Mouse (Mus musculus) lung, adult 2 months (tissue): Measurements from ENCODE around the gene Zfp185. TPM values are rescaled to one million over a fixed set of nuclear protein-coding genes. Genes with fewer than 3 reads are reported as not detected.
"Not testable (repeated sequence)": the region's sequence is repeated elsewhere in the genome, so short reads cannot be mapped to it uniquely, and the experiment has no call there.

Experiments used
- DNase-seq: peaks from one replicate; pipeline ENCODE4 v3.0.0; 2022
- H3K4me1 ChIP-seq: fragments of 200-500 bp; 2 replicates; pipeline ENCODE4 v1.6.1; 2011; ENCODE audit warnings: low read length; ENCODE audit not compliant: control insufficient read depth, insufficient read depth
- H3K4me3 ChIP-seq: fragments of 200-500 bp; replicated peaks from 2 replicates; pipeline ENCODE3; 2011; ENCODE audit warnings: low read depth, mild to moderate bottlenecking, control low read depth, low read length; ENCODE audit errors: extremely low read depth
- CTCF ChIP-seq: fragments of 200-500 bp; IDR thresholded peaks from 2 replicates; pipeline ENCODE4 v1.5.1; 2011; ENCODE audit warnings: mild to moderate bottlenecking, low read length, control low read depth; ENCODE audit not compliant: insufficient read depth
- POLR2A ChIP-seq: fragments of 200-500 bp; IDR thresholded peaks from 2 replicates; pipeline ENCODE4 v1.6.1; 2011; ENCODE audit warnings: low read depth, mild to moderate bottlenecking, control low read depth, low read length, borderline replicate concordance; ENCODE audit errors: extremely low read depth
- WGBS: fragments of 180-500 bp; shearing (Covaris S2); methylation state at CpG from one replicate; pipeline ENCODE4 v1.1.7; 2018; 5-methylcytosine and 5-hydroxymethylcytosine counted together
- polyA plus RNA-seq: library from polyadenylated mRNA; depleted of rRNA; stranded (reverse); fragments of >200 nt; gene quantifications from 2 replicates; pipeline ENCODE4 v1.2.3, GENCODE M21; 2012; rRNA removed

The Zfp185 gene
- polyA plus RNA-seq, 1 experiment, result 5.6 TPM

- TF ChIP-seq POLR2A (no peak), CTCF (no peak)
- no peak for DNase-seq
- 80% methylated on average over 1 of the region's 1 CpGs for WGBS
- no peak overlapping the region for H3K4me3 ChIP-seq
- H3K4me1 ChIP-seq, result no peaks in the 10 kb centered on the region
Measured at GRCm38 (mm10) chrX:73061528-73061927, 74.4 kb downstream of the Zfp185 start.

GRCm38 (mm10) chrX:73062323-73062722 is 75.2 kb downstream of the Zfp185 start:
- H3K4me3 ChIP-seq, result no peak overlapping the region
- TF ChIP-seq CTCF (no peak), POLR2A (no peak)

GRCm38 (mm10) chrX:73063512-73064414 is 76.6 kb downstream of the Zfp185 start:
- 52% methylated on average over 24 of the region's 24 CpGs for WGBS
- DNase-seq, result no peak
- H3K4me1 ChIP-seq, result no peaks in the 10 kb centered on the region
- no peak overlapping the region for H3K4me3 ChIP-seq
- TF ChIP-seq POLR2A (no peak), CTCF (no peak)

More at GRCm38 (mm10) chrX:73062323-73062722, 75.2 kb downstream of the Zfp185 start:
- DNase-seq, result no peak
- H3K4me1 ChIP-seq, result no peaks in the 10 kb centered on the region
- WGBS, result 35% methylated on average over 5 of the region's 5 CpGs

GRCm38 (mm10) chrX:73064415-73064793 is 77.3 kb downstream of the Zfp185 start, which contains the start of gene Pnma3:
TSS of gene Pnma3 (plus strand) at chrX:73064787.
- Histone ChIP-seq H3K4me3 (no peak within 1 kb of the TSS), H3K4me1 (no peaks in the 10 kb centered on the region)
- no peak for DNase-seq
- WGBS, result 44% methylated on average over 7 of the region's 7 CpGs
- no peak for TF ChIP-seq CTCF
- no peak for TF ChIP-seq POLR2A

GRCm38 (mm10) chrX:73066765-73067312 is 79.7 kb downstream of the Zfp185 start:
- not testable (repeated sequence) for H3K4me3 ChIP-seq, DNase-seq, H3K4me1 ChIP-seq
- WGBS, result 82% methylated on average over 3 of the region's 5 CpGs

Other genes with a start within 250 kb of the Zfp185 start
- gene Gabrq, start 162.2 kb upstream of the Zfp185 start, polyA plus RNA-seq, result 0.37 TPM in 2 replicates
- 4.0 and 9.2 TPM in 2 replicates for gene Cetn2, start 68.9 kb upstream of the Zfp185 start, polyA plus RNA-seq
- 11.7 and 20.3 TPM in 2 replicates for gene Nsdhl, start 68.8 kb upstream of the Zfp185 start, polyA plus RNA-seq
- not detected in 2 replicates for gene Pnma5, start 49.8 kb downstream of the Zfp185 start, polyA plus RNA-seq
- gene Pnma3, start 77.4 kb downstream of the Zfp185 start, polyA plus RNA-seq, result not detected in 2 replicates
- gene Xlr4a, start 95.1 kb downstream of the Zfp185 start, polyA plus RNA-seq, result 0.10 TPM in 1 of 2 replicates, not detected in the other
- 0.82 and 0.98 TPM in 2 replicates for gene Xlr3a, start 109.8 kb downstream of the Zfp185 start, polyA plus RNA-seq
- gene Gm14685, start 129.7 kb downstream of the Zfp185 start, polyA plus RNA-seq, result 0.65 and 0.71 TPM in 2 replicates
- gene Xlr5b, start 161.5 kb downstream of the Zfp185 start, polyA plus RNA-seq, result not detected in 2 replicates
- 0.09 TPM in 1 of 2 replicates, not detected in the other for gene DXBay18, start 162.1 kb downstream of the Zfp185 start, polyA plus RNA-seq
- not detected in 2 replicates for gene Spin2d, start 189.7 kb downstream of the Zfp185 start, polyA plus RNA-seq
- gene Xlr3b, start 204.9 kb downstream of the Zfp185 start, polyA plus RNA-seq, result 0.54 and 2.7 TPM in 2 replicates
- gene Xlr4b, start 227.0 kb downstream of the Zfp185 start, polyA plus RNA-seq, result 0.27 and 0.80 TPM in 2 replicates
- 11.7 and 15.1 TPM in 2 replicates for gene F8a, start 241.0 kb downstream of the Zfp185 start, polyA plus RNA-seq